Comparison of ENCODE assay signal across 8 mouse cellular contexts in the genomic region with DNA sequence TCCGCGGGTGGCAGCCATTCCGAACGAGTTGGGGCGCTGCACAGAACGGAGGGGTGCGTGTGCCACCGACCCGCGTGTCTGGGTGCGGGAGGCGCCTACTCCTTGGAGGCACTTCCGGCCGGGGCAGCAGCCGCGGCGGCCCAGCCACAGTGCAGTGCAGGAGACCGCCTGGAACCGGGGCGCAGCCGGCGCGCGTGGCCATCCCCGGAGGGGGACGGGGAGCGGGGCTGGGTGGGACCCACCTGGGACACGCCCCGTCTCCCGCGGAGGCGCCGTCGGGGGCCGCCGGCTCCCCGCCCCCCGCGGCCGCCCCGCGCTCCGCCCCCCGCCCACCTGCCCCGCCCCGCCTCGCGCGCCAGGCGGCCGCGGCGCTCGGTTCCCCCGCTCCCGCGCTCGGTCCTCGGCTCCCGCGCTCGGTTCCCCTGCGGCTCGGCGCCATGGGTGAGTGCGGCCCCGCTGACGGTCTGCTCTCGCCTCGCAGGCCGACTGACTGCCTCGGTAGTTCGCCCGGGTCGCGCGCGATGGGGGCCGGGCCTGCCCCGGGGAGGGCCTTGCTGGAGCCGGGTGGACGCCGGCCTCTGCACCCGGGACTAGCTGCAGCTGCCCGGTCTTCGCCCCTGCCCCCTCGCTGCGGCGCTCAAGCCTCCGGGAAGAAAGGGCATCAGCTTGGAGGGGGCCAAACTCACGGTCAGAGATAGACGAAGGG. TPM values are rescaled to one million over a fixed set of nuclear protein-coding genes. Genes with fewer than 3 reads are reported as not detected.
DNase-seq lines count a peak whose midpoint lies in the region; ATAC-seq and TF ChIP-seq lines count a peak whose summit lies in the region.

No protein-coding gene starts in this region.

- peak overlapping the region; percentile 86 for H3K4me2 ChIP-seq in embryonic facial prominence, embryonic 15.5 days (replicated peaks)

- H3K9me3 ChIP-seq in G1E (replicated peaks), result no peaks in the 10 kb centered on the region; the same call in 1 of the 2 replicates
- no peaks in the 10 kb centered on the region for H3K9me3 ChIP-seq in embryonic facial prominence, embryonic 15.5 days (replicated peaks)

- H3K27ac ChIP-seq in embryonic facial prominence, embryonic 15.5 days (replicated peaks), result peak overlapping the region; percentile 80
- no peak overlapping the region for H3K27ac ChIP-seq in small intestine, adult 2 months (ENCODE audit: insufficient read depth, low read depth, low read length)

- DNase-seq in 3T3-L1 (ENCODE audit: low read depth, low spot score) (peak; percentile 34), G1E (ENCODE audit: low spot score) (peak; percentile 79)
- DNase-seq in heart, postnatal 10 days, result peak; percentile 73 to 75
- DNase-seq in kidney, postnatal 36 days, result peak; percentile 71 to 85
- no peak for DNase-seq in cerebellum, adult 18-20 months

- peaks cover 53% of the 10 kb centered on the region for H3K27me3 ChIP-seq in G1E (ENCODE audit: insufficient read depth, low read length)
- H3K27me3 ChIP-seq in embryonic facial prominence, embryonic 15.5 days, result no peaks in the 10 kb centered on the region
- peaks cover 3% of the 10 kb centered on the region; the same call in 1 of the 2 replicates for H3K27me3 ChIP-seq in small intestine, adult 2 months (ENCODE audit: control insufficient read depth, insufficient read depth, low read length)

- peak overlapping the region; percentile 80 for H3K9ac ChIP-seq in embryonic facial prominence, embryonic 15.5 days

- H3K4me1 ChIP-seq in G1E (ENCODE audit: insufficient read depth, low read depth, low read length), result peaks cover 23% of the 10 kb centered on the region
- peaks cover 34% of the 10 kb centered on the region for H3K4me1 ChIP-seq in embryonic facial prominence, embryonic 15.5 days
- H3K4me1 ChIP-seq in small intestine, adult 2 months (ENCODE audit: control insufficient read depth, insufficient read depth, insufficient read length, low read length), result peaks cover 4% of the 10 kb centered on the region; the same call in 1 of the 2 replicates

- TF ChIP-seq POLR2A in small intestine, adult 2 months (IDR thresholded peaks at IDR 0.05; ENCODE audit: low read depth, low read length), result no peak

- intact Hi-C loops in heart, postnatal 10 days (cut with DNase I), result no loop called here

- no peaks in the 10 kb centered on the region for H3K36me3 ChIP-seq in G1E (replicated peaks)
- no peaks in the 10 kb centered on the region for H3K36me3 ChIP-seq in embryonic facial prominence, embryonic 15.5 days
- H3K36me3 ChIP-seq in small intestine, adult 2 months (ENCODE audit: control insufficient read depth, insufficient read depth, low read length), result no peaks in the 10 kb centered on the region

- ATAC-seq in G1E (ENCODE audit: extremely low read depth, insufficient number of reproducible peaks, low FRiP score, poor library complexity, severe bottlenecking), result peak; percentile 17; the same call in 1 of the 2 replicates
- ATAC-seq in embryonic facial prominence, embryonic 15.5 days (ENCODE audit: insufficient number of reproducible peaks, low FRiP score, low TSS enrichment, low read depth), result peak; percentile 77
- ATAC-seq in megakaryocyte, adult 5-6 weeks (ENCODE audit: poor library complexity, severe bottlenecking), result peak; percentile 49

- WGBS in embryonic facial prominence, embryonic 15.5 days, result under 1% methylated on average over 89 of the region's 92 CpGs
- WGBS in small intestine, adult 2 months, result 2% methylated on average over 46 of the region's 92 CpGs

- TF ChIP-seq CTCF in G1E (IDR thresholded peaks at IDR 0.05; ENCODE audit: low read depth, low read length), result no peak
- TF ChIP-seq CTCF in small intestine, adult 2 months (IDR thresholded peaks at IDR 0.05; ENCODE audit: extremely low read depth, insufficient read length, insufficient replicate concordance, low read depth, low read length), result no peak

- peak overlapping the region; percentile 74 for H3K4me3 ChIP-seq in G1E (ENCODE audit: low read depth, low read length)
- peak overlapping the region; percentile 85 for H3K4me3 ChIP-seq in embryonic facial prominence, embryonic 15.5 days (replicated peaks)
- H3K4me3 ChIP-seq in small intestine, adult 2 months (ENCODE audit: low read depth, low read length), result peak overlapping the region; percentile 98

RNA-seq across cellular contexts. Expression of gene Plekhg5, which starts 14.4 kb away (rescaled TPM):
- 0.87 and 3.9 TPM in 2 replicates for total RNA-seq in G1E (2014; fragmentation: Nextera tagmentation)
- total RNA-seq in G1E (2017), result 1.6 and 1.7 TPM in 2 replicates
- polyA plus RNA-seq in G1E (2012), result 4.0 and 4.1 TPM in 2 replicates
- 20.8 and 21.3 TPM in 2 replicates for polyA plus RNA-seq in embryonic facial prominence, embryonic 15.5 days (2015; fragmentation: Nextera tagmentation; extraction: Ambion mirVana)
- total RNA-seq in heart, postnatal 10 days (2021), result 10 to 100 TPM; 33.5 to 35.8 TPM
- 1.7 and 2.6 TPM in 2 replicates for total RNA-seq in megakaryocyte, adult 5-6 weeks (2015)
- total RNA-seq in megakaryocyte, adult 5-6 weeks (2017), result 3.0 and 3.6 TPM in 2 replicates
- 7.0 and 15.7 TPM in 2 replicates for polyA plus RNA-seq in small intestine, adult 2 months (2012; rRNA removed)

RNA-seq across cellular contexts. Expression of gene Tnfrsf25, which starts 29.1 kb away (rescaled TPM):
- total RNA-seq in G1E (2014; fragmentation: Nextera tagmentation) (not detected in 2 replicates), G1E (2017) (0.29 TPM in 1 of 2 replicates, not detected in the other)
- polyA plus RNA-seq in G1E (2012), result not detected in 2 replicates
- 1.5 and 2.0 TPM in 2 replicates for polyA plus RNA-seq in embryonic facial prominence, embryonic 15.5 days (2015; fragmentation: Nextera tagmentation; extraction: Ambion mirVana)
- total RNA-seq in heart, postnatal 10 days (2021), result 1 to 10 TPM; 1.9 TPM
- total RNA-seq in megakaryocyte, adult 5-6 weeks (2015), result 0.13 and 0.25 TPM in 2 replicates
- total RNA-seq in megakaryocyte, adult 5-6 weeks (2017), result 0.18 and 2.8 TPM in 2 replicates
- 1.9 and 3.8 TPM in 2 replicates for polyA plus RNA-seq in small intestine, adult 2 months (2012; rRNA removed)

RNA-seq across cellular contexts. Expression of gene Nol9, which starts 47.5 kb away (rescaled TPM):
- total RNA-seq in G1E (2014; fragmentation: Nextera tagmentation) (47.5 and 58.2 TPM in 2 replicates), G1E (2017) (34.2 and 35.1 TPM in 2 replicates)
- polyA plus RNA-seq in G1E (2012), result 63.5 and 96.9 TPM in 2 replicates
- 31.0 and 32.4 TPM in 2 replicates for polyA plus RNA-seq in embryonic facial prominence, embryonic 15.5 days (2015; fragmentation: Nextera tagmentation; extraction: Ambion mirVana)
- 10 to 100 TPM; 11.3 to 13.5 TPM for total RNA-seq in heart, postnatal 10 days (2021)
- total RNA-seq in megakaryocyte, adult 5-6 weeks (2015), result 10.1 and 11.1 TPM in 2 replicates
- total RNA-seq in megakaryocyte, adult 5-6 weeks (2017), result 10.8 and 15.5 TPM in 2 replicates
- polyA plus RNA-seq in small intestine, adult 2 months (2012; rRNA removed), result 9.7 and 14.3 TPM in 2 replicates

RNA-seq across cellular contexts. Expression of gene Tas1r1, which starts 48.3 kb away (rescaled TPM):
- total RNA-seq in G1E (2014; fragmentation: Nextera tagmentation), result 0.24 TPM in 1 of 2 replicates, not detected in the other
- total RNA-seq in G1E (2017), result 0.06 and 0.27 TPM in 2 replicates
- polyA plus RNA-seq in G1E (2012), result 0.02 and 0.04 TPM in 2 replicates
- 1.2 TPM in 2 replicates for polyA plus RNA-seq in embryonic facial prominence, embryonic 15.5 days (2015; fragmentation: Nextera tagmentation; extraction: Ambion mirVana)
- under 1 TPM; 0.10 to 0.17 TPM for total RNA-seq in heart, postnatal 10 days (2021)
- 0.11 and 0.16 TPM in 2 replicates for total RNA-seq in megakaryocyte, adult 5-6 weeks (2015)
- not detected in 2 replicates for total RNA-seq in megakaryocyte, adult 5-6 weeks (2017)
- 0.05 TPM in 1 of 2 replicates, not detected in the other for polyA plus RNA-seq in small intestine, adult 2 months (2012; rRNA removed)

RNA-seq across cellular contexts. Expression of gene Zbtb48, which starts 59.2 kb away (rescaled TPM):
- total RNA-seq in G1E (2014; fragmentation: Nextera tagmentation), result 13.9 and 24.5 TPM in 2 replicates
- total RNA-seq in G1E (2017), result 9.3 and 9.8 TPM in 2 replicates
- 12.4 and 13.4 TPM in 2 replicates for polyA plus RNA-seq in G1E (2012)
- polyA plus RNA-seq in embryonic facial prominence, embryonic 15.5 days (2015; fragmentation: Nextera tagmentation; extraction: Ambion mirVana), result 20.6 TPM in 2 replicates
- 1 to 10 TPM; 4.9 to 5.2 TPM for total RNA-seq in heart, postnatal 10 days (2021)
- total RNA-seq in megakaryocyte, adult 5-6 weeks (2015), result 6.9 and 8.1 TPM in 2 replicates
- total RNA-seq in megakaryocyte, adult 5-6 weeks (2017), result 3.8 and 8.9 TPM in 2 replicates
- 12.5 and 13.6 TPM in 2 replicates for polyA plus RNA-seq in small intestine, adult 2 months (2012; rRNA removed)

Comparison
In these comparisons a context has a peak if more than half of its experiments do, and no peak if none do; other contexts are left out.
1. DNase-seq: peak in 3T3-L1 (single experiment), G1E (single experiment), heart, postnatal 10 days (2 of 2) and kidney, postnatal 36 days (2 of 2); none in cerebellum, adult 18-20 months (0 of 2).
2. ATAC-seq: peak in every context shown above with its lines; median percentile 77 in embryonic facial prominence, embryonic 15.5 days; 49 in megakaryocyte, adult 5-6 weeks; 17 in G1E.
3. RNA of gene Plekhg5, which starts 14.4 kb away (total RNA-seq): 33.5 to 35.8 TPM in heart, postnatal 10 days; 0.87 to 3.9 TPM in G1E and 1.7 to 3.6 TPM in megakaryocyte, adult 5-6 weeks; every median in the first group is over 4 times any median in the second.
4. Peak in every context shown above with its lines, with median percentiles within 50 percentile points of each other: H3K4me3 ChIP-seq.